Mouse (Mus musculus): ENCODE measurements around the gene Lnx2.

DNA sequence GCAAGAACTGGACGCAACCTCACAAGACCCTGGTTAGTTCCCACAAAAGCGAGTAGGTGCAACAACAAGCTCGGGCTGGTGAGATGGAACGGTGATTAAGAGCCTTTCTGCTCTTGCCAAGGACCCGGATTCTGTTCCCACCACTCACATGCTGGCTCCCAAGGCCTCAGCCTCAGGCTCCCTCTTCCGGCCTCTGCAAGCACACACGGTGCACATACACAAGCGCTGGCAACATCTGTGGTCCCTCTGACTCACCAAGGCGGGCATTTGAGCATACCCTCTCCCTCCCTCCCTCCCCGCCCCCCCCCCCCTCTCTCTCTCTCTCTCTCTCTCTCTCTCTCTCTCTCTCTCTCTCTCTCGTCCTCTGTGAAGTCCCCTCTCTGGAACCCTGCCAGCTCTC lies 31.1 kb downstream of the Lnx2 start:
- TF ChIP-seq EP300 (IDR thresholded peaks at IDR 0.05; ENCODE audit: low read depth): no peak
- TF ChIP-seq CTCF (IDR thresholded peaks at IDR 0.05; ENCODE audit: low read depth): no peak

Data from liver, embryonic 14.5 days (tissue).